Mouse (Mus musculus) embryonic fibroblast, embryonic 13.5 days (primary cell): ENCODE measurements around the gene March11. TPM values are rescaled to one million over a fixed set of nuclear protein-coding genes. Genes with fewer than 3 reads are reported as not detected.

Experiments used
- H3K27ac ChIP-seq: 2 replicates; pipeline ENCODE4 v1.5.1; 2012; ENCODE audit warnings: low read length, control low read depth, inconsistent platforms; ENCODE audit not compliant: insufficient read depth
- H3K4me1 ChIP-seq: 2 replicates; pipeline ENCODE4 v1.6.1; 2011; ENCODE audit warnings: low read length; ENCODE audit not compliant: control insufficient read depth, insufficient read depth
- H3K4me3 ChIP-seq: 2 replicates; pipeline ENCODE4 v1.5.1; 2011; ENCODE audit warnings: mild to moderate bottlenecking, control low read depth, low read length; ENCODE audit not compliant: insufficient read depth
- CTCF ChIP-seq: IDR thresholded peaks from 2 replicates; pipeline ENCODE4 v1.5.1; 2011; ENCODE audit warnings: mild to moderate bottlenecking, control low read depth, low read length, moderate library complexity, borderline replicate concordance; ENCODE audit not compliant: insufficient read depth
- POLR2A ChIP-seq: IDR thresholded peaks from 2 replicates; pipeline ENCODE4 v1.6.1; 2011; ENCODE audit warnings: low read depth, mild to moderate bottlenecking, control low read depth, low read length, moderate library complexity
- polyA plus RNA-seq: library from polyadenylated mRNA; stranded (reverse); fragments of >200 nt; gene quantifications from 2 replicates; pipeline ENCODE4 v1.2.4, GENCODE M21; 2011; ENCODE audit warnings: low read depth; ENCODE audit not compliant: missing spikeins, insufficient read length

Gene March11
- polyA plus RNA-seq, 1 experiment, result not detected

- Histone ChIP-seq H3K4me1 (no peaks in the 10 kb centered on the region), H3K27ac (no peak overlapping the region), H3K4me3 (no peak overlapping the region)
- TF ChIP-seq CTCF, result no peak
- no peak for TF ChIP-seq POLR2A
Observed at GRCm38 (mm10) chr15:26319866-26320265, 11.0 kb downstream of the March11 start.

GRCm38 (mm10) chr15:26320402-26320801, 11.6 kb downstream of the March11 start:
- TF ChIP-seq POLR2A, result no peak
- no peak for TF ChIP-seq CTCF
- H3K4me3 ChIP-seq, result no peak overlapping the region
- H3K27ac ChIP-seq, result no peak overlapping the region
- no peaks in the 10 kb centered on the region for H3K4me1 ChIP-seq

GRCm38 (mm10) chr15:26322804-26323203, 14.0 kb downstream of the March11 start:
- no peak for TF ChIP-seq POLR2A
- no peak for TF ChIP-seq CTCF
- Histone ChIP-seq H3K27ac (no peak overlapping the region), H3K4me1 (no peaks in the 10 kb centered on the region), H3K4me3 (no peak overlapping the region)

- H3K4me1 ChIP-seq, result no peaks in the 10 kb centered on the region
- no peak overlapping the region for H3K27ac ChIP-seq
- H3K4me3 ChIP-seq, result no peak overlapping the region
- TF ChIP-seq POLR2A (no peak), CTCF (no peak)
Observed at GRCm38 (mm10) chr15:26327157-26327556, 18.3 kb downstream of the March11 start.

- Histone ChIP-seq H3K27ac (no peak overlapping the region), H3K4me1 (no peaks in the 10 kb centered on the region), H3K4me3 (no peak overlapping the region)
- TF ChIP-seq POLR2A (no peak), CTCF (no peak)
Observed at GRCm38 (mm10) chr15:26335791-26336190, 26.9 kb downstream of the March11 start.

GRCm38 (mm10) chr15:26337775-26338174, 28.9 kb downstream of the March11 start:
- Histone ChIP-seq H3K4me3 (no peak overlapping the region), H3K4me1 (no peaks in the 10 kb centered on the region), H3K27ac (no peak overlapping the region)
- TF ChIP-seq POLR2A (no peak), CTCF (no peak)

- Histone ChIP-seq H3K4me3 (no peak overlapping the region), H3K27ac (no peak overlapping the region), H3K4me1 (no peaks in the 10 kb centered on the region)
- no peak for TF ChIP-seq CTCF
- TF ChIP-seq POLR2A, result no peak
Observed at GRCm38 (mm10) chr15:26338343-26338742, 29.5 kb downstream of the March11 start.

- Histone ChIP-seq H3K4me1 (no peaks in the 10 kb centered on the region), H3K27ac (no peak overlapping the region), H3K4me3 (no peak overlapping the region)
- no peak for TF ChIP-seq CTCF
- no peak for TF ChIP-seq POLR2A
Observed at GRCm38 (mm10) chr15:26340490-26340889, 31.6 kb downstream of the March11 start.

GRCm38 (mm10) chr15:26340966-26341365, 32.1 kb downstream of the March11 start:
- no peak overlapping the region for H3K4me3 ChIP-seq
- no peak for TF ChIP-seq CTCF
- no peak for TF ChIP-seq POLR2A
- no peaks in the 10 kb centered on the region for H3K4me1 ChIP-seq
- H3K27ac ChIP-seq, result no peak overlapping the region

GRCm38 (mm10) chr15:26344329-26344728, 35.5 kb downstream of the March11 start:
- TF ChIP-seq CTCF (no peak), POLR2A (no peak)

GRCm38 (mm10) chr15:26353656-26354055, 44.8 kb downstream of the March11 start:
- TF ChIP-seq POLR2A, result no peak
- TF ChIP-seq CTCF, result no peak
- H3K4me1 ChIP-seq, result no peaks in the 10 kb centered on the region
- H3K27ac ChIP-seq, result peak overlapping the region; percentile 11; the same call in 1 of the 2 replicates
- no peak overlapping the region for H3K4me3 ChIP-seq

More at GRCm38 (mm10) chr15:26344329-26344728, 35.5 kb downstream of the March11 start:
- no peak overlapping the region for H3K4me3 ChIP-seq
- H3K27ac ChIP-seq, result no peak overlapping the region
- H3K4me1 ChIP-seq, result no peaks in the 10 kb centered on the region

GRCm38 (mm10) chr15:26365344-26365743, 56.5 kb downstream of the March11 start:
- H3K27ac ChIP-seq, result no peak overlapping the region
- H3K4me1 ChIP-seq, result no peaks in the 10 kb centered on the region
- TF ChIP-seq CTCF, result no peak
- no peak for TF ChIP-seq POLR2A
- H3K4me3 ChIP-seq, result no peak overlapping the region
